Mouse (Mus musculus): ENCODE measurements at regions not wholly inside any gene's neighbourhood (a gene's known extent, or its start where the extent isn't known, plus 50 kb on each side); places are given as distances from the start of the nearest gene placed in this dataset.
"Not testable (repeated sequence)": the region's sequence is repeated elsewhere in the genome, so short reads cannot be mapped to it uniquely, and the experiment has no call there.

DNA sequence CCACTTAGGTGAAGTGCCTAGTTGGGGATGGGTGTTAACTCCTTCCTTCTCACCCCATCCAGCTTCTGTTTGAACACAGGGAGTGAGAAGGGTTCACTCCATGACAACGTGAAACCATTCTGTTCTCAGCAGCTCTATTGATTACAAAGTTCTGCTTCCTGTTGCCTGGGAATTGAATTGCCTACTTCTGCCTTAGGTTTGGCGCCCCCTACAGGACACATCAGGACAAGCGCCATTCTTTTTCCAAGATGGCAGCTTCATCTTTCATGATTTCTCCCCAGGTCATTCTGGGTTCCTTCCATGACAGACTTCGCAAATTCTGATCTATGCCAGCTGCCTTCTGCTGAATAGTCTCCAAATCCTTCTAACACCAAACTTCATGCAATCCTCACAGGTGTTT lies 371.5 kb downstream of the Lrig3 start:
- no peak overlapping the region for H3K4me3 ChIP-seq
- WGBS: 76% methylated on average over 4 of the region's 4 CpGs
- H3K36me3 ChIP-seq: no peaks in the 10 kb centered on the region

DNA sequence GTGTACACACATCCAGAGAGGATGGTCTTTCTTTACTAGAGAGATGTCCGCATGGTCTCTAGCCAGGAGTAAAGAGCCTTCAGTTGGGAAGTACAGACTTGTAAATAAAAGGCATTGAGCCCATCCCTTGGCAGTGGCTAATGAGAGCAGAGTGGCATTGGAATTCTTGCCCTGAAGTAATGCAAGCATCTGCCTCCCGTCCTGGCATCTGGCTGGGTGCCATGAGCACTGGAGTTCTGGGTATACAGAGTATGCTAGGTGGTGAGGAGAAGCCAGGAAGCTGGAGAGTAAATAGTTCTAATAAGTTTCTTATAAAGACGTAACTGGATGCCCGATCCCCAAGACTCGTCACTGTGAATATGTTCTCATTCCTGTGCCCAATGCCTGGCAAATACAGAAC lies 367.8 kb downstream of the Lrig3 start:
- Histone ChIP-seq H3K4me3 (no peak overlapping the region), H3K4me1 (replicated peaks) (peaks cover 5% of the 10 kb centered on the region; the same call in 1 of the 2 replicates), H3K9me3 (0 out of 2 replicates have a peak, but pooled peaks cover 3% of the 10 kb centered on the region), H3K27ac (no peak overlapping the region), H3K27me3 (ENCODE audit: insufficient read depth, poor library complexity, severe bottlenecking) (no peaks in the 10 kb centered on the region), H3K36me3 (no peaks in the 10 kb centered on the region)
- WGBS: 93% methylated on average over 5 of the region's 5 CpGs
- no peak for DNase-seq (ENCODE audit: low spot score)

More for the DNA sequence above, 371.5 kb downstream of the Lrig3 start:
- DNase-seq (ENCODE audit: low spot score): no peak
- no peaks in the 10 kb centered on the region for H3K4me1 ChIP-seq (replicated peaks)
- no peaks in the 10 kb centered on the region for H3K27me3 ChIP-seq (ENCODE audit: insufficient read depth, poor library complexity, severe bottlenecking)
- peaks cover 5% of the 10 kb centered on the region; the same call in 1 of the 2 replicates for H3K9me3 ChIP-seq
- no peak overlapping the region for H3K27ac ChIP-seq

DNA sequence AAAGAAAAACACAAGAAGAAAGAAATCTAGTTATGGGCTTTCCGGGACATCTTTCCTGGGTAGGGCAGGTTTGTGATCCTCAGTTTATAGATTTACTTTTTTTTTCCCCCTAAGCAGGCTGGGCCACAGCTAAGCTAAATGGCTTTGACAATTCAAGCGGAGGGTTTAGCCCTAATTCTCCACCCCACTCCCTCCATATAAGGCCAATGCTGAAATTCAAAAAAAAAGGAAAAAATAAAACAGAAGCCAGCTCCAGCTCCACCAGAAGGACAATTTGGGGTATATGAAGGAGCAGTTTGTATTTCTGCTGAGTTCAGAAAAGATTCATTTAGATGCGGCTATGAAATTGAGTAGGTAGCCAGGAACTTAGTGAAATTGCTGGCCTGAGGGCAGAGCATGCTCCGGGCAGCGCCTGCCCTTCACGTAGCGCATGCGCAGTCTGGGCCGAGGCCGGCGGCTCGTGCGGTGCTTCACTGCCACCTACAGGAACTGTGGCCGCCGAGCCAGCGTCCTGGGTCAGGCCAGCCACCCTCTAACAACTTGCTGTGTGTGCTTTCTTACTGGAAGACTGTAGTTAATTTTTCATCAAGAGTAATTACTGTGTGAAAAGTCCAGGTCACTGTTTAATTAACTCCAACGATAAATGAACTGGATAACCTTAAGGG lies 364.5 kb downstream of the Lrig3 start:
- peak; percentile 91 for DNase-seq (ENCODE audit: low spot score)
- H3K4me3 ChIP-seq: no peak overlapping the region
- peaks cover 5% of the 10 kb centered on the region; the same call in 1 of the 2 replicates for H3K4me1 ChIP-seq (replicated peaks)
- no peaks in the 10 kb centered on the region for H3K9me3 ChIP-seq
- 9% methylated on average over 17 of the region's 17 CpGs for WGBS
- H3K27ac ChIP-seq: no peak overlapping the region
- no peaks in the 10 kb centered on the region for H3K36me3 ChIP-seq
- H3K27me3 ChIP-seq (ENCODE audit: insufficient read depth, poor library complexity, severe bottlenecking): no peaks in the 10 kb centered on the region

DNA sequence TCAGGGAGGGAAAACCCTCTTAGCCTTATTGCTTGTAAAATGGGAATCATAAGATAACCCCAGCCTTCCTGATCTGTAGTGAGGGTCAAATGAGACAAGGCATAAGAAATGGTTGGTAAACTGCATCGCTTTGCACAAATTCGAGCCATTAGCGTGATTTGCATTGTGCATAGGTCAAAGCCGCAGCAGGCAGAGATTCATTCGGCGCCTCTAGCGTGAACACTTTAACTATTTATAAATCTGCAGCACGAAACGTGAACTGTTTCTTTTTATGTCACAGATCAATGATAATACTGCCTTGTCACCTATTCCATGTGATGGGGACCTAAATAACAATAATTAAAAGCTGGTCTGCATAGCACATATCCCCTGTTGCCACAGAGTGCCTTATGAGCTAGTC lies 354.9 kb downstream of the Lrig3 start:
- Histone ChIP-seq H3K36me3 (no peaks in the 10 kb centered on the region), H3K4me1 (replicated peaks) (no peaks in the 10 kb centered on the region), H3K27ac (no peak overlapping the region), H3K4me3 (no peak overlapping the region), H3K9me3 (no peaks in the 10 kb centered on the region), H3K27me3 (ENCODE audit: insufficient read depth, poor library complexity, severe bottlenecking) (no peaks in the 10 kb centered on the region)
- WGBS: 88% methylated on average over 9 of the region's 9 CpGs
- DNase-seq (ENCODE audit: low spot score): no peak

DNA sequence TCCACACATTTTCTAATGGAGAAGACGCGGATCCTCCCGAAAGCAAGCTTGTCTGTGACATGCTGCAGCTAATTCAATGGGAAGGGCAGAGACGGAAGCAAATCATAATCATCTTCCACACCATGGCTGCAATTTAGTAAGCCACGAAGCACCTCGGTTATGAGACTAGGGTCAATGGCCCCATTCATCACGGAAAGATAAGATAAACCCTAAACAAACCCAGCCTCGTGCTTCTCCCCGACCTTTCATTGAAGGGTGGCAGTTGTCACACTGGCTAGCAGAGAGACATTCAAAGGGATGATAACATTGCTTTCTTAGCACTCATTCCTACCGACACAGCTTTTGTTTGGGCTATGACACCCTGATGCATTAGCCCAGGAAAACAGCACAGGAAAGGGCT lies 353.8 kb downstream of the Lrig3 start:
- no peaks in the 10 kb centered on the region for H3K36me3 ChIP-seq
- H3K27me3 ChIP-seq (ENCODE audit: insufficient read depth, poor library complexity, severe bottlenecking): no peaks in the 10 kb centered on the region
- no peak overlapping the region for H3K4me3 ChIP-seq
- H3K4me1 ChIP-seq (replicated peaks): no peaks in the 10 kb centered on the region
- 80% methylated on average over 10 of the region's 10 CpGs for WGBS
- no peaks in the 10 kb centered on the region for H3K9me3 ChIP-seq
- no peak for DNase-seq (ENCODE audit: low spot score)
- no peak overlapping the region for H3K27ac ChIP-seq

DNA sequence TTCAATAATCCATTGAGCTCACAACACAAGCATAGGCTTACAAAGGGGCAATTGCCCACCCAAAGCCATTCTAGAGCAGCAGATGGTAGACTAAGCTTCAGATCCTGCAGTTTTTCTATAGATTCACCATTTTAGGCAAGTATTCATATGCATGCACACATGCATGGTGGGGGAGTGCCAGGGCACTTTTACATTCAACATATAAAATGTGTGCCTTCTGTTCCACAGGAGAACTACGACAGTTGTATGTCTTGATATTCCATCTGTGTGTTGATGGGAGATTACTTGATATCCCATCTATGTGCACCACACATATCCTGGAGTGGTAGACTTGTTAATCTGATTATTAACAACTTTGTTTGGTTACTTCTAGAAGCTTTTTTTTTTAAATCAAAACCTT lies 334.0 kb downstream of the Lrig3 start:
- H3K36me3 ChIP-seq: no peaks in the 10 kb centered on the region
- no peaks in the 10 kb centered on the region for H3K27me3 ChIP-seq (ENCODE audit: insufficient read depth, poor library complexity, severe bottlenecking)
- H3K4me3 ChIP-seq: no peak overlapping the region
- no peak for DNase-seq (ENCODE audit: low spot score)
- H3K4me1 ChIP-seq (replicated peaks): 0 out of 2 replicates have a peak, but pooled peaks cover 3% of the 10 kb centered on the region
- no peaks in the 10 kb centered on the region for H3K9me3 ChIP-seq
- no peak overlapping the region for H3K27ac ChIP-seq
- WGBS: 91% methylated on average over 1 of the region's 1 CpGs

DNA sequence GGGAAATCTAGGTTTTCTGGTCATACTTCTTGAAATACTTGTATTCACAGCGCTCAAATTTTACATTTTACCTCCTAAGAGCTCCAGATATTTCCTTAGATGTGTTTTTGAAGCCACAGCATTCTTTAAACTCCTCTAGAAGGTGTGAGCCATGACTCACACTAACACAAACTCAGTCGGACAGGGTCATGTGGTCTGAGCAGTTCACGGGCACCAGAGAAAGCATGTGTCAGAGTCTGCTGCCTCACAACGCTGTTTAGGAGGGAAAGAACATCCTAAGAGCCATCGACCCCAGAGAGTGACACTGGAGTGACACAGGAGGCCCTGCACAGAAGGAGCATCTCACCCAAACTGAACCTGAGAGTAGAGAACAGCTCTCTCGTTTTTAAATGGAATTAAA lies 332.2 kb downstream of the Lrig3 start:
- 81% methylated on average over 6 of the region's 6 CpGs for WGBS
- no peak for DNase-seq (ENCODE audit: low spot score)
- Histone ChIP-seq H3K4me1 (replicated peaks) (0 out of 2 replicates have a peak, but pooled peaks cover 3% of the 10 kb centered on the region), H3K27ac (no peak overlapping the region), H3K9me3 (no peaks in the 10 kb centered on the region), H3K4me3 (no peak overlapping the region), H3K36me3 (no peaks in the 10 kb centered on the region), H3K27me3 (ENCODE audit: insufficient read depth, poor library complexity, severe bottlenecking) (no peaks in the 10 kb centered on the region)

DNA sequence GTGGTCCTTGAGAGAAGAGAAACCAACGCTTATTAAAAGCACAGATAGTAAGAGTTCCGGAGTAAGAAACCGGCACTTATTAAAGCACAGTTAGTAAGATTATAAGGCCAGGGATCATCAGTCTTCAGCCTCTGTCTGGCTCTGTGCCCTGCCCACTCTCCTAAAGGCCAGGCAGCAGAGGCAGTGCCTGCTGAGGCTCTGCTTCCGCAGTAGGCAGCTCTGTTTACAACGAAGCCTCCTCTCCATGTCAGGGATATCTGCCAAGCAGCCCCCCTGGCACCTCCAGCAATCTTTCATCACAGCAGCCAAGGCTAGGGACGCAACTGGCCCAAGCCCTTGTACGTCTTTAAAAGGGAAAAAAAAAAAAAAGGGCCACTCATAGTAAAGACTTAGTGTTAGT lies 329.9 kb downstream of the Lrig3 start:
- Histone ChIP-seq H3K4me1 (replicated peaks) (0 out of 2 replicates have a peak, but pooled peaks cover 3% of the 10 kb centered on the region), H3K27ac (no peak overlapping the region), H3K36me3 (no peaks in the 10 kb centered on the region), H3K4me3 (no peak overlapping the region), H3K9me3 (no peaks in the 10 kb centered on the region), H3K27me3 (ENCODE audit: insufficient read depth, poor library complexity, severe bottlenecking) (no peaks in the 10 kb centered on the region)
- 87% methylated on average over 7 of the region's 7 CpGs for WGBS
- no peak for DNase-seq (ENCODE audit: low spot score)

DNA sequence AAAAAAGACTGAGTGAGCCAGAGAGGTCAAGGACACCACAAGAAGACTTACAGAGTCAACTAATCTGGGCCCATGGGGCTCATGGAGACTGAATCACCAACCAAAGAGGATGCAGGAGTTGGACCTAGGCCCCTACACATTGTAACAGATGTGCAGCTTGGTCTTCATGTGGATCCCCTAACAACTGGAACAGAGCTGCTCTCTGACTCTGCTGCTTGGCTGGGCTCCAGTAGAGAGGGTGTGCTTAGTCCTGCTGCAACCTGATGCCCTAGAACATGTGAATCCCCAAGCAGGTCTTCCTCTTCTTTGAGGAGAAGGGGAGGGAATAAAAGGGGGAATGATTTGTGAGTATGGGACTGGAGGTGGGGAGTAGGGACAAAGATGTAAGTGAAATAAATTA lies 325.8 kb downstream of the Lrig3 start:
- DNase-seq (ENCODE audit: low spot score): no peak
- H3K4me3 ChIP-seq: no peak overlapping the region

DNA sequence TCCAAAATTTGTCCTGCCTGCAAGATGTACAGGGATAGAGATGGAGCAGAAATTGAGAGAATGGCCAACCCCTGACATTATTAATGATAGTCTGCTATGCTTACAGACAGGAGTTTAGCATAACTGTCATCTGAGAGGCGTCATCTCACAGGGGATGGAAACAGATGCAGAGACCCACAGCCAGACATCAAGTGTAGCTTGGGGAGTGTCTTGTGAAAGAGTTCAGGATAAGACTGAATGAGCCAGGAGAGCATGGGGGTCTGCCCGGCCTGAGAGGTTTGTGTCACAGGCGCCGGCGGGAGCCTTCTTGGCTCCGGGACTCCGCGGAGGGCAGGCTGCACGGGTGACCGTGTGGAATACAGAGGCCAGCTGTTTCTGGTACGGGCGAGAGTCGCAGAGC lies 319.1 kb downstream of the Lrig3 start:
- not testable (repeated sequence) for H3K36me3 ChIP-seq; H3K27me3 ChIP-seq (ENCODE audit: insufficient read depth, poor library complexity, severe bottlenecking); H3K4me1 ChIP-seq (replicated peaks); H3K27ac ChIP-seq; H3K4me3 ChIP-seq; DNase-seq (ENCODE audit: low spot score); H3K9me3 ChIP-seq
- 95% methylated on average over 9 of the region's 13 CpGs for WGBS

More for the DNA sequence above, 325.8 kb downstream of the Lrig3 start:
- Histone ChIP-seq H3K27ac (no peak overlapping the region), H3K9me3 (no peaks in the 10 kb centered on the region), H3K27me3 (ENCODE audit: insufficient read depth, poor library complexity, severe bottlenecking) (no peaks in the 10 kb centered on the region), H3K36me3 (no peaks in the 10 kb centered on the region), H3K4me1 (replicated peaks) (0 out of 2 replicates have a peak, but pooled peaks cover 3% of the 10 kb centered on the region)

DNA sequence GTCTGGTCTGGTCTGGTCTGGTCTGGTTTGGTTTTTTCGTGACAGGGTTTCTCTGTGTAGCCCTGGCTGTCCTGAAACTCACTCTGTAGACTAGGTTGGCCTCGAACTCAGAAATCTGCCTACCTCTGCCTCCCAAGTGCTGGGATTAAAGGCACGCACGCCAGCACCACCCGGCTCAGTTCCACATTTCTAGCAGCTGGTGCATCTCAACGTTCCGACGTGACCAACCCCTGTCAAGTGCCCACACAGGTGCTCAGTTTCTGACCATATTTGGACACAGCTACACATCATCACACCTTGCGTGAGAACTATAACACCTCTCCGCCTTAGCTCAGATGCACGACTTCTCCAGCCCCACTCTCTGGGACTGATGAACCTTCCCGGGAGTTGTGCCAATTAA lies 304.4 kb downstream of the Lrig3 start:
- Histone ChIP-seq H3K27ac (no peak overlapping the region), H3K36me3 (no peaks in the 10 kb centered on the region), H3K4me3 (no peak overlapping the region), H3K9me3 (no peaks in the 10 kb centered on the region), H3K4me1 (replicated peaks) (no peaks in the 10 kb centered on the region), H3K27me3 (ENCODE audit: insufficient read depth, poor library complexity, severe bottlenecking) (no peaks in the 10 kb centered on the region)
- WGBS: 95% methylated on average over 12 of the region's 12 CpGs
- no peak for DNase-seq (ENCODE audit: low spot score)

DNA sequence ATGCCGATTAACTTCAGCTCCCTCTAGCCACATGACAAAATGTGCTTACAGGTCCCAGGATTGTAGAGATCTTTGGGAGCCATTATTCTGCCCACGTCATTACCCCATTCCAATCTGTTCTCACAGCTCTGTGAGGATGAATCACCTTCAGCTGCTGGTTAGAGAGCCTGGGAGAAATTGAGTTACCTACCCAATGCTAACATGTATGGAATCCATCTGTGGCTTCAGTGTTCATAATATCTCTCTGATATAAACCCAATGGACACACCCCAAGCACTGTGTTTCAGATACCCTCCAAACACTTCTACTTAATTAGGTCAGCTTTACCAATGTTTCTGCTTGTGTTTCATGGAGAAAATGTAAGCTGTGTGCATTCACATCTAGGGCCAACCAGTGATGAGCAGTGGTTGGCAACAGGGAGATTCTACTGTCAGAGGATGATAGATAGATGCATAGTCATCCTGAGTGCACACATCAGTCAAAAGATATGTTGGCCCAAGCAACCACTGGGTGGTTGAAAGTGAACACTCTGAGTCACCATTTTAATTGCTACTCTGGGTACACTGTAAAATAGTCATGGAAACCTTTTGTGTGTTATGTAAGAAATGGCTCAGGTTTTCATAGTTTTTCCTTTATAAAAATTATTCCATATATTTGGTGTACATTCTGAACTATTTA lies 301.5 kb downstream of the Lrig3 start:
- no peaks in the 10 kb centered on the region for H3K4me1 ChIP-seq (replicated peaks)
- no peaks in the 10 kb centered on the region for H3K36me3 ChIP-seq
- H3K4me3 ChIP-seq: no peak overlapping the region
- no peaks in the 10 kb centered on the region for H3K9me3 ChIP-seq
- no peaks in the 10 kb centered on the region for H3K27me3 ChIP-seq (ENCODE audit: insufficient read depth, poor library complexity, severe bottlenecking)
- DNase-seq (ENCODE audit: low spot score): no peak
- 87% methylated on average over 2 of the region's 2 CpGs for WGBS
- H3K27ac ChIP-seq: no peak overlapping the region

DNA sequence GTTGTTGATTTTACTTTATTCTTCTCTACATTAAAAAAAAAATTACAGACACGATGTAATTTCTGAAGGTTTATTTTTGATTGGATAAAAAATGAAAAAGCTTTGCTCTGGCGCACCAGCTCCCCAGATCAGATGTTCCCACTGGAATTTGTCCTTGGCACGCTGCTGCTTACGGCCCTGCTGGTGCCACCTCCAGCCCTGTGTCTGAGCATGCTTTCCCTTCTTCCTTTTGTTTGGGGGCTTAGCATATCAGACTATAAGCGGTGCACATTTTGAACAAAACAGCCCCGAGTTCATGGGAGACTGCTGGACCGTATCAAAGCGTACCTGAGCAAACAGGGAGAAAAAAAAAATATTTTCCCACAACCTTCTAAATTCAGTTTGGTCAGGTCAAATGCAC lies 291.2 kb downstream of the Lrig3 start:
- WGBS: 85% methylated on average over 8 of the region's 8 CpGs
- H3K27me3 ChIP-seq (ENCODE audit: insufficient read depth, poor library complexity, severe bottlenecking): no peaks in the 10 kb centered on the region
- H3K4me1 ChIP-seq (replicated peaks): no peaks in the 10 kb centered on the region

More for the DNA sequence above, 291.2 kb downstream of the Lrig3 start:
- no peaks in the 10 kb centered on the region for H3K9me3 ChIP-seq
- no peaks in the 10 kb centered on the region for H3K36me3 ChIP-seq
- no peak overlapping the region for H3K27ac ChIP-seq
- DNase-seq (ENCODE audit: low spot score): no peak
- H3K4me3 ChIP-seq: no peak overlapping the region
